Mouse (Mus musculus): Measurements from ENCODE around the gene Wdr83os.

Wdr83os gene

DNA sequence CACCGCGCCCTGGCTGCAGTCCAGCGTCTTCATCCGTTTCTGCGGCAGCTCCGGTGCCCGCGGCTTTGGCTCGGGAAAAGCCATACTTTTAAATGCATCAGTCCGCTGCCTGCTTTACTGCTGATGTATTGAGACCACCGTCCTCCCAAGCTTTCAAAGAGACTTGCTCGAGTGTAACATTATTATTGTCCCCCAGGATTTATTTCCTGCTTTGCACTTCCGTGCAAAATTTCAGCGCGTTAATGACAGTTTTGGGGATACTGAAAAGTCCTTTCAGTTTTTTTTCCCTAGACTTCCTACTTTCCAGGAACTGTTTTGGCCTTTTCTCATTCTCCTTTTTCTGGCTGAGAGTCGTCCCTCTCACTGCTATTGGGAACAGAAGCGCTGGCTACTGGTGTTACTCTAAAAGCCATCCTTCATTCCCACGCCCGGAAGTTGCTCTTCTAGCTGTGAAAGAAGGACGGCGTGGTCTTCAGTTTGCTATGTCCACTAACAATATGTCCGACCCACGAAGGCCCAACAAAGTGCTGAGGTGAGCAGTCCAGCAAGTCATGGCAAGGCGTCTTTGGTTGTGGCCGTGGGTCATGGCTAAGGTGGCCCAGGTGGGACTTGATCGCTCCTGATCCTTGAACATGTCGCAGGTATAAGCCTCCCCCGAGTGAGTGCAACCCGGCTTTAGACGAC is at the start of gene Wdr83os:
Gene Wdr83os, plus strand, starts transcription at position 209 of the 684 bp plus-strand sequence.
- DNase-seq = peak; percentile 47

DNA sequence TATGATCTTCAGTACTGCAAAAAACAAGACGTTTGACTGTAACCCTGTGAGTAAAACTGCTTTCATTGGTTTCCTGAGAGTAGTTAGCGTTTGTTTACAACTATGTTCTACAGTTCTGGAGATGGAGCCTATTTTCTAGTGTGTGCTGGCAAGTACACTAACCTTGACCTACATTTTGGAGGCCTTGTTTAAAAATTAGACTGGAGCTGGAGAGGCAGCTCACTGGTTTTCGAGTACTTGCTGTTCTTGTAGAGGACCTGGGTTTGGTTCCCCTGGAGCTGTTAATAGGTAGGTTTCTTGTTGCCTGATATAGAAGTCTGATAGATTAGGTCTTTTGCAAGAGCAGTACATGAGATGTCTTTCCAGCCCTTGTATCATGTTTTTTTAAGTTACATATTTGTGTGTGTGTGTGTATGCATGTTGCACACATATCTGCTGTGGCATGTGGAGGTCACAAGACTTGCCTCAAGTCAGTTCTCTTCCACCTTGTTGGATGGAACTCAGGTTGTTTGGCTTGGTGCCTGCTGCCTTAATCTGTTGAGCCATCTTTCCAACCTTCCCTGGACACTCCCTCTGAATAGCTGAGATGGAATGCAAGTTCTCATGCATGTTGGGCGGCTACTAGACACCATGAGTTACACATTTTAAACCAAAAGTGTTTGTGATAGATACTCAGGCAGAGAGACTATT is 47.8 kb upstream of the Wdr83os start:
- DNase-seq = peak; percentile 53

DNA sequence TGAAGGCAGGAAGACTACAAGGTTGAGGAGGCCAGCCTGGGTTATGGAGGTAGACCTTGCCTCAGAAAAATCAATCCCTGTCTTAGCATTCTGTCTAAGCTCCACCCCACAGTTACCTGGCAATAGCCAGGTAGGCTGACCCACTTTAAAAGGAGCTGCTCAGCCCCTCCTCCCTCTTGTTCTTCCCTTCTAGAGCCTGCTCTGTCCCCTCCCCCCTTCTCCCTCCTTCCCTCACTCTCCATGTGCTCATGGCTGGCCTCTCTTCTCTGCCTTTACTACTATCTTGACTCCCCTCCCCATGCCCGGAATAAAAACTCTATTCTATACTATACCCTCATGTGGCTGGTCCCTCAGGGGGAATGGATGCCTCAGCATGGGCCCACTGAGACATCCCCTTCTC is 46.7 kb upstream of the Wdr83os start:
- peak; percentile 40 for DNase-seq

DNA sequence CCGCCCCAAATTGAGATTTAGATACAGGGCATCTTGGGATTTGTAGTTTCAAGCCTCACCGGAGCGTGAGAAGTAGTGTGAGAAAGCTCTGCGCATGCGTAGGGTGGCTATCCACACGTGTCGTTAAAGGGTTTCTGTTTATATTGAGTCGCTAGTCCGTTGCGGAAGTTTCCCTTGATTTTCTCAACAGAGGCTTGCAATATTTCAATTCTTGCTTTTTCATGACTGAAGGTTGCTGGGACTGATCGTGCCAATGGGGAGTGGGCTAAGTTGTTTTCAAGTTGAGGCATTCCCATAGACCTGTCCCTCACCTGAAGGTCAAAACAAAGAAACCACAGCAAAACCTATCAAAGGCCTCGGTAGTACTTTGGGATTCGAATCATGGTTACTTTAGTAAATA is 45.8 kb upstream of the Wdr83os start:
- peak; percentile 77 for DNase-seq

DNA sequence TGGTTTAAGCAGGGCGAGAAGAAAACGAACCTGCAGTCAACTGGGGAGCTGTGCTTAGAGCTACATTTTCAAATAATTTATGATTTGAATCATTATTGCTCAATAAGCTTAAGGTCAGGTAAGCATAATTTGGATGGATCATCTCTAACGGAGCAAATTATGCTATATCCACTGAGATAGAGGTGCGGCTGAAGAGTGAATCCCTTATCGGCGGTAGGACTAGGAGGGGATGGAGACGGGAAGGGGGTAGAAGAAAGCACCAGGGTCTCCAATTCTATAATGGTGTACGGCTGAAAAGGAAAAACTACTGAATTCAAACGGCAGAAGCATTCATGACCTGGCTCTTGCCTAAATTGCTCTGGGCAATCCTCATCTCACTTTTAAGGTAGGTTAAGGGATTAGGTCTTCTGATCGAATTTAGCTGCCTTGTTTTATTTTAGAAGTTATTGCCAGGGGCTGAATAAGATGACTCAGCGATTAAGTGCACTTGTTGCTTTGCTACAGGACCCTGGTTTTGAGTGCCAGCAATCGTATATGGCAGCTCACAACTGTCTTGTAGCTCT is 45.3 kb upstream of the Wdr83os start:
- no peak for DNase-seq

DNA sequence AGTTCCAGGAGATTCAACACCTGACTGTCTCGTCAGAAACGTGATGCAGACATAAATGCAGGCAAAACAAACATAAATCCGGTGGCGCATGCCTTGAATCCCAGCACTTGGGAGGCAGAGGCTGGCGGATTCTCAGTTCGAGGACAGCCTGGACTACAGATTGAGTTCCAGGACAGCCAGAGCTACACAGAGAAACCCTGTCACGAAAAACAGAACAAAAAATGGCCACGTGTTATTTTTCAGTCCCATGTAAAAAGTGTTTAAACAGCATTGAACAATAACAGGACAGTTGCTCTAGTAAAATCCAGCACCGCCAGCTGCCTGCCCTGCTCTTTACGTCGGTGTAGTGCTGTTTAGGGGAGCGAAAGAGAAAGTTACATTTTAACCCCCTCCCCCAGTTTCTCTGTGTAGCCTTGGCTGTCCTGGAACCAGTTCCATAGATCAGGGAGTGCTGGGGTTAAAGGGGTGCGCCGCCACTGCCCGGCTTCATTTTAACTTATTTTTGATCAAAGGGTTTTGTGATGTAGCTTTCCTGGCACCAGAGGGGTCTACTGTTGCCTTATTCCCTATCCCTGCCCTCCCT is 44.7 kb upstream of the Wdr83os start:
- no peak for DNase-seq

DNA sequence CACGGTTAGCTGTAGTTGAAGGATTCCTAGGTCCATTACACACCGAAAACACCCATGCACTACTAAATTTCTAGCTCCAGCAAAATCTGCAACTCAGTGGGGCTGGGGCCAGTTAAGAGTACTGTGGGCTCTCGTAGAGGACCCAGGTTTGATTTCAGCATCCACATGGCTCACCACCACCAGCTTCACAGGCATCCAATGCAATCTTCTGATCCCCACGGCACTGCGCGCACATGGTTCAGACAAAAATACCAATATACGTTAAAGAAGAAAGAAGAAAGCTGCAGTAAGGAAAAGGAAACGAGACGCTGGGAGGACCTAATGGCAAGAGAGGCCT is 44.2 kb upstream of the Wdr83os start:
- no peak for DNase-seq

DNA sequence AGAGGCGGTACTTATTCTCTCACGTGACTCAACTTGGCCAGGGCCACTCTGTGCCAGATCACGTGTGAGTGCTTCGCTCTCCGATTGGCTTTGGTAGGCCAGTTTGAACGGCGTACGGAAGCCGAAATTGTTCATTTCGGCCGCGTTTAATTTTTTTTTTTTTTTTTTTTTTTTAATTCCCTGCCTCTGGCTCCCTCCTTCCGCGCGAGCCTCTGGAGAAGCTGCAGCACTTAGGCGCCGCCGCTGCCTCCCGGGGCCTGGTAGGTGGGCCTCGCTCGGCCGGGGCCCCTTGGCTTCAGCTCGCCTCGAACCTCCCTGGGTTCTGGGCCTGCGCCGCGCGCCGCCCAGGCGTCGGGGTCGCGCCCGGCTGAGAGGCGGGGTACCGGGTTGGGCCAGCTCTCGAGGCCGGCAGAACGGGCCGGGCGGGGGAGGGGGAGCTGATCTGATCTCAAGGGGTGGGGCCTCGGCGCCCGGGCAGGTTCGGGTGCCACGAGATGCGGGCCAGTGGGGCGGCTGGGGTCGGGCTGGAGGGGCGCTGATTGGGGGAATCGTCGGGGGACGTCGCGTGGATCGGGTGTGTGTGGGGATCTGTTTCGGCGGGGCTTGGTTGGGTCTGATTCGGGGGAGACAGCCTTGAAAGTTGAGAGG is 43.7 kb upstream of the Wdr83os start, which contains the start of gene Tnpo2:
Gene Tnpo2, plus strand, starts transcription at position 198 of the 648 bp plus-strand sequence.
- DNase-seq = peak; percentile 95

DNA sequence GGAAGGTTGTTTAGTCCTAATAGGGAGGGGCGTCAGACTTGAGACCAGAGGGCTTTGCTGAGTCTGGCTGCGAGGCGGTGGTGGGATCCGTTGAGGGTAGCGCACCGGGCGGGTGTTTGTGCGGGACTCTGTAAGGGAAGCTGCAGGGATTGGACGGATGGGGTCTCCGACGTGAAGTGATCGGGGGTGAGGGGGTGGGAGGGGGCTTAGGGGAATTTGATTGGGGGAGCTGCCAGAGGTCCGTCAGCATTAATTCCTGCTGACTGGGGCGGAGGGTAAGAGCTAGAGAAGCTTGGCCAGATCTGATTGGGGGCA is 43.2 kb upstream of the Wdr83os start:
- DNase-seq = no peak

DNA sequence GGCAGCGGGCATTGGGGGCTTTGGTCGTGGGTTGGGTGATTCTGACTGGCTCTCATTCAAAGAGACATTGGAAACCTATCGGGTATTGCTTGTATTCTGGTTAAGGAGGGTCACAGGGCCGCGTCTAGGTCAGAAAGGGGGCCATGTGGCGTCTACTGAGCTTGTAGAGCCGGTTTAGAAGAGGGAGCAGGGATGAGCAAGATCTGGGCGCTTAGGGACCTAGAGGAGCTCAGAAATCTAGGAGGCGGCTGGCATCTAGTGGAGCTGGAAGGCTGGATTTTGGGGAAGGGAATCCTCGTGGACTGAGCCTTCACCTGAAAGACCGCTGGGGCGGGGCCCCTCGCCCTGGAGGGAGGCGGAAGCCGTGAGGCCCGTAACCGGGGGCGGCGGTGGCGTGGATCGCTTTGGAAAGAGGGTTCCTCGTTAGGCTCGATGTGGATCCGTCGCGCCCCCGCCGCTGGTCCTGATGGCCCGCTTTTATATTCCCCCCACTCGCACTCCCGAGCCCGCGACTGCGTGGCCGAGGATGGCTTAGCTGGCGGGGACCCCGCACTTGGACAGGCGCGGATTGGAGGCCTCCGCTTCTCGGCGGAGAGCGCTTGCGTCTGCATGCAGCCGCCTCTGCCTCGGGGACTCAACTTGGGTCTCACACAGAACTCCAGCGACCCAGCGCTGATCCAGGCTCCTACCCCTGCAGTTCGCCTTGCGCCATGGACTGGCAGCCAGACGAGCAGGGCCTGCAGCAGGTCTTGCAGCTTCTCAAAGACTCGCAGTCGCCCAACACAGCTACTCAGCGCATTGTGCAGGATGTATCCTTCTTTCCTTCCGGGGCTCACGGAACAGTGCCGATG is 42.6 kb upstream of the Wdr83os start:
- DNase-seq = peak; percentile 42

DNA sequence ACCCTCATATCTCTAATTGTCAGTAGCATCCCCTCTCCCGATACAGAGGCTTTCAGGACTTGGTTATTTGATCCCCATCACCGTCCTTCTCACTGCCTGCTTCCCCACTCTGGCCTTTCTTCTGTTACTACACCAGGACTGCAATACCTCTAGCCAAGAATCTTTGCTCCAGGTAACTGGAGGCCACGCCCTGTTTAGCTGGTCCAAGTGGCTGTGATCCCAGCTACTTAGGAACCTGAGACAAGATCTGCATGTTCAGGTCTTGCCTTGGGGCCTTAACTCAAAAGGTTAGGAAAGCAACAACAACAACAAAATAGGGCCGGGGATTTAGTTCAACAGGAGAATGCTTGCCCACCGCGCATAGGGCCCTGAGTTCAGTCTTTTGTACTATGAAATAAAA is 36.9 kb upstream of the Wdr83os start:
- DNase-seq = no peak

DNA sequence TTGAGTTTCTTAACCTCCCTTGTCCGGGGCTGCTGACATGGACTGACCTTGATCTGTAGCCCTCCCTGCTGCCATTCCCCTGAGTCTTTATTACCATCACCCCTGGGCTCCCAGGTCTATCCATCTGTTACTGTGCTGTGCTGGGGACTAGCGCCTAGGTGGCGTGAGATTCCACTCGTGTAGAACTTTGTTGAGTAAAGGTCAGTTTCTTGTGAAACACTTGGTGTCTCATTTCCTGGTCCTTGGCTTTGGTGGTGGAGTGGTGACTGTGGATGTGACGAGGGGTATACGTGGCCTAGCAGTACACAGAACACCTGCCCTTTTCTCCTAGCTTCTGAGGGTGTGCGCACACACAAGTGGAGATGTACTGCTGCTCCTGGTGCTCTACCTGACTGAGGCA is 23.2 kb upstream of the Wdr83os start:
- DNase-seq = no peak

DNA sequence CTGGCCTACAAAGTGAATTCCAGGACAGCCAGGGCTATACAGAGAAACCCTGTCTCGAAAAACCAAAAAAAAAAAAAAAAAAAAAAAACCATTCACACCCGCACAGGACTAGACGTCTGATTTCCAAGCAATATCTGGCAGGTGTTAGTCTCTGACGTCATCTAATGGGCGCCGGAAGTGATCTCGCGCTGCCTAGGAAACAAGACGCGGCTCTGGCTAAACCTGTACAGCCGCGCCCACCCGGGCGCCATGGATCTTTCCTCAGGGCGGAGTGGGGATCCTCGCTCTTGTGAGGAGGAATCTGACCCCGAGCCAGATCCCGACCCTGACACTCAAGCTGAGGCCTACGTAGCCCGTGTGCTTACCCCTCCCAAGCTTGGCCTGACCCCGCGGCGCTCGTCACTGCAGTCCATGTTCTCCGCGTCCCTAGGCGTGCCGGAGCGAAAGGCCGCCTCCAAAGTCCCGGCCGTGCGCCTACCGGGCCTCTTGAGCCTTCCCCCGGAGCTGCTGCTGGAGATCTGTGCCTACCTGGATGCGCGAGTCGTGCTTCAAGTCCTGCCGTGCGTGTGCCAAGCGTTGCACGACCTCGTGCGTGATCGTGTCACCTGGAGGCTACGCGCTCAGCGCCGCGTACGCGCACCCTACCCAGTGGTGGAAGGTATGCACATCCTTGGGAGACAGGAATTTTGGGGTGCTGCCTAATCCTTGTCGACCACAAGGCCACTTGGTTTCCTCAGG is 20.5 kb upstream of the Wdr83os start, which contains the start of gene Fbxw9:
Gene Fbxw9, plus strand, starts transcription at position 177 of the 738 bp plus-strand sequence.
- DNase-seq = peak; percentile 92

DNA sequence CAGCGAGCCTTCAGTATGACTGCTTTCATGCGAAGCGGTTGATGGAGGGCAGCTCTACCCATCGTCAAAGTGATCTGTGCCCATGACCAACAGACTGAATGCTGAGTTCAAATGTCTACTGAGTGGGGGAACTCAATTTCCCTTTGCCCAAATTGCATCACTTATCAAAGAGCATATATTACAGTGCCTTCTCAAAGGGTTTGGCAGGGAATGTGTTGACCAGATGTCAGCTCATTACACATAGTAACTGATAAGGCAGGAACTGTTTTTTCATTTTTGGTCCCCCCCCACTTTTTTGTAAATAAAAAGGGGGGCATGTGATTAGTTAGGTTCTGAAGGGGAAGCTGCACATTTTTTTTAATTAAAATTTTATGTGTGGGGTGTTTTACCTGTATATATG is 17.9 kb upstream of the Wdr83os start:
- no peak for DNase-seq

DNA sequence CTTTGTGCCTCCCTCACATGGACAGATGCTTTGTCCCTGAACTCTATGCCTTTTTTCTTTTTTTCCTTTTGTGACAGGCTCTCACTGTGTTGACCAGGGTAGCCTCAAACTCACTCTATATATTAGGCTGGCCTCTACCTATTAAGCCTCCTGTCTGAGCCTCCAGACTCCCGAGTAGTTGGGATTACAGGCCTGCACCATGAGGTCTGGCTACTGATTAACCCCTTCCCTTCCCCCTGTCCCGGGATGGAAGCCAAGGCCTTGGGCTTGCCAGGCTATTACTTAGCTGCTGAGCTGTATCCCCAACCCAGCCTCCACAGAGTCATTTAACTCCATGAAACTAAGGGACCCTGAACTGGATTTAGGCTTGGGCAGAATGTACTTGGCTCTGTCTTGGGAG is 15.3 kb upstream of the Wdr83os start:
- DNase-seq = peak; percentile 90

DNA sequence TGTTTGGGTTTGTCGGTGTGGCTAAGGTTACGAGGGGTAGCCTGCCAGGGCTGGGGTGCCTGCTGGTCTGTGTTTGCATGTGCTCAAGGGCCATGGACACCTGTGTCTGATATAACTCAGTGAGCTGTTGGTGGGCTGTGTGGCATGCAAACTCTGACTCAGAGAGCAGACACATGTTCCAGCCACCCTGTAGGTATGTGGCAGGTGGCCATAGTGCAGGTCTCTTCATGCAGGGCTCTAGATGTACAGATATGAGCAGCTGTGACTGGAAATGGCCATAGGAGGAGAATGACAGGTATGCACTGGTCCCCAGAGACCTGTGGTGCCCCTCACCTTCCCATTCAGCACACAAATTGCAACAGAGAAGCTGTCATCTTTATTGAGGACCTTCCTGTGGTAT is 13.4 kb upstream of the Wdr83os start:
- DNase-seq = no peak

DNA sequence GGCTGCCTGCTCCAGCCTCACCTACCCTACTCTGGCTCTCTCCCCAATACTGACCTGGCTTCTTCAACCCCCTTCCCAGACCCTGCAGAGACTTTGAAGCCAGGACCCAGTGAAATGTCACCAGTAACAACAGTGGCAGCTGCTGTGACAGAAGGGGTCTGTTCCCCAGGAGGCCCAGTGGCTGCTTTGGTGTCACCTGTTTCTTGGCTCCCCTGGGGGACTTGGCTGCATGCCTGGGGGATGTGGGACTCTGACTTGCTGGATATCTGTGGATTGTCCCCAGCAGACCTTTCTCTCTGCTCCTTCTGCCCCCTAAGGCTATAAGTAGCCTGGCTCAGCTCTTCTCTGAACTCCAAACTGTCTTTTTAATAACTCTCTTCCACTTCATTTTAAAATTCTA is 12.6 kb upstream of the Wdr83os start, which contains the start of gene Gm5741:
Gene Gm5741, minus strand, starts transcription at position 1 of the 400 bp plus-strand sequence.
- DNase-seq = no peak

DNA sequence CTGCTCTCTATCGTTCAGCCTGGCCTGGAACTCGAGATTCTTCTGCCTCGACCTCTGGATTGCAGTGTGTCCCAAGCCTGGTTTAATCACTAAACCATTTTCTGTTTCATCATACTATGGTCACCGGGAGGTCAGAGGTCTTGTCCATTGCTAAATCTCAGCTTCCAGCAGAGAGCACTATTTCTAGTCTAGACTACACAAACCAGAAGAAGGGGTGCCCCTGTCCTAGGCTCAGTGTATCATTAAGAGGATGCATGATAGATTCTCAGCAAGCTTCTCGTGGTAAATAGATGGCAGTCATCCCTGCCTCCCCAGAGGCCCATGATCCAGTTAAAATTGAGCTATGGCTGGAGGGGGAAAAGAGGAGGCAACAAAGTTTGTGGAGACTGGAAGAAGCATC is 9.5 kb upstream of the Wdr83os start:
- DNase-seq = peak; percentile 58

DNA sequence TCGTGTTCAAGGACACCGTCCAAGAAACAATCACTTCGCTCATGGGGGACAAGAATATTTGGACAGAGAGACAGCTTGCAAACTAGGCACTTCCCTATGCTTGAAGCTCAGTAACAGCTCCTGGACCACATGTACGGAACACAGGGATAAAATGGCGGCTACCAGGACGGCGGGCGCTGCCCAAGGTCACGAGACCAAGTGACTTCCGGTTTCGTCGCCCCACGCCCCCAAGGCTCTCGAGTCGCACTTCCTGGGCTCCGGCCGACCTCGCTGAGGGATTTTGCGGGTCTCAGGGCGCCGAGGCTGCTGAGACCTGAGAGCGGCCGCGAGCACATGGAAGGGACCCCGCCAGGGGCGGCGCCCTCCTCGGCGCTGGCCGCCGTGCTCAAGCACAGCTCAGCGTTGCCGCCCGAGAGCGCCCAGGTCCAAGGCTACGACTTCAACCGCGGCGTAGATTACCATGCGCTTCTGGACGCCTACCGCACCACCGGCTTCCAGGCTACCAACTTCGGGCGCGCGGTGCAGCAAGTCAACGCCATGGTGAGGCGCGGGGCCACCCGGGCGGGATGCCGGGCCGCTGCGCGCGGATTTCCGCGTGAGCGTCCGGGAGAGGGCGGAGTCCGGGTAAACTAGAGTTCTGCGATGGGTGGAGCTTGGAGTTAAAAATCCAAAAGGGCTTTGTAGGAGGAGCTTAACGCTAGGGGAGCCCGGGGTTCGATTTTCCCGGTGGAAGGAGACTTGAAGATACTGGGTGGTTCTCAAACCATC is 8.8 kb upstream of the Wdr83os start, which contains the start of gene Dhps:
Gene Dhps, plus strand, starts transcription at position 244 of the 768 bp plus-strand sequence.
- peak; percentile 90 for DNase-seq

DNA sequence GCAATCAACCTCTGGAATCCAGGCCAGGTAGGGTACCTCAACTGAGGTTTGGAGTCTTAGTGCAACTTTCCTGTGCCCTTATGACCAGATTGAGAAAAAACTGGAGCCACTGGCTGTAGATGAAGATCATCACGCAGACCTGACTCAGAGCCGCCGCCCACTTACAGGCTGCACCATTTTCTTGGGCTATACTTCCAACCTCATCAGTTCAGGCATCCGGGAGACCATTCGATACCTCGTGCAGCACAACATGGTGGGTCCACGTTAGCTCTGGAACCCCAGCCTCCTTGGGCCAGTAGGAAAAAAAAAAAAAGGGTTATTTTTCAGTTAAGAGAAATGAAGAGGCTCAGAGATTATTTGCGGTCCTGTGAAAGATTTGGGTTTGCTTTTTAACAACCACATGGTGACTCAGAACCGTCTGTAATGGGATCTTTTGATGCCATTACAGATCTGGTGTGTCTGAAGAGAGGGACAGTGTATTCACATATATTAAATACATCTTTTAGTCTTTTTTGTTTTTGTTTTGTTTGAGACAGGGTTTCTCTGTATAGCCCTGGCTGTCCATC is 8.1 kb upstream of the Wdr83os start:
- no peak for DNase-seq
